Mouse (Mus musculus) liver, postnatal 0 days (tissue): ENCODE measurements around the gene Sestd1. TPM values are rescaled to one million over a fixed set of nuclear protein-coding genes. Genes with fewer than 3 reads are reported as not detected.

Experiments
- ATAC-seq: fragments of 200-750 bp; cut with Nextera tagmentation; 2 replicates; pipeline ENCODE4 v1.8.0; 2017; ENCODE audit warnings: mild to moderate bottlenecking, moderate library complexity
- DNase-seq: peaks from one replicate; pipeline ENCODE4 v3.0.0-alpha.2; 2016
- H3K27ac ChIP-seq: fragments of 300-500 bp; sonication (generic); 2 replicates; pipeline ENCODE4 v1.5.1; 2014; ENCODE audit warnings: antibody characterized with exemption, moderate library complexity, mild to moderate bottlenecking, low read depth
- H3K27me3 ChIP-seq: fragments of 300-500 bp; sonication (generic); 2 replicates; pipeline ENCODE4 v1.6.1; 2014; ENCODE audit warnings: low read length, control low read depth, mixed read lengths; ENCODE audit not compliant: insufficient read depth
- H3K36me3 ChIP-seq: fragments of 300-500 bp; sonication (generic); replicated peaks from 2 replicates; pipeline ENCODE4 v1.6.1; 2014; ENCODE audit warnings: mild to moderate bottlenecking, control low read depth, low read length, moderate library complexity, mixed read lengths; ENCODE audit not compliant: insufficient read depth
- H3K4me1 ChIP-seq: fragments of 300-500 bp; sonication (generic); 2 replicates; pipeline ENCODE4 v1.6.1; 2014; ENCODE audit warnings: antibody characterized with exemption, mild to moderate bottlenecking, control low read depth; ENCODE audit not compliant: insufficient read depth
- H3K4me2 ChIP-seq: fragments of 300-500 bp; sonication (generic); 2 replicates; pipeline ENCODE4 v1.6.1; 2014; ENCODE audit warnings: low read depth, mild to moderate bottlenecking, low read length, moderate library complexity, mixed read lengths
- H3K4me3 ChIP-seq: fragments of 300-500 bp; sonication (generic); 2 replicates; pipeline ENCODE4 v1.5.1; 2014; ENCODE audit warnings: low read depth, low read length
- H3K9ac ChIP-seq: fragments of 300-500 bp; sonication (generic); replicated peaks from 2 replicates; pipeline ENCODE4 v1.6.1; 2014; ENCODE audit warnings: mild to moderate bottlenecking, moderate library complexity
- H3K9me3 ChIP-seq: fragments of 300-500 bp; sonication (generic); 2 replicates; pipeline ENCODE4 v1.6.1; 2016; ENCODE audit warnings: mild to moderate bottlenecking, control low read depth, low read length, mixed read lengths
- CTCF ChIP-seq: sonication (generic); IDR thresholded peaks from 2 replicates; pipeline ENCODE4 v1.5.1; 2016; ENCODE audit warnings: antibody characterized with exemption, low read depth
- EP300 ChIP-seq: IDR thresholded peaks from 2 replicates; pipeline ENCODE4 v1.6.1; 2016; ENCODE audit warnings: antibody characterized with exemption, low read depth, mild to moderate bottlenecking
- WGBS: fragments of 180-500 bp; shearing (Covaris S2); extraction: QIAGEN DNeasy Blood & Tissue Kit; methylation state at CpG from one replicate; pipeline ENCODE4 v1.1.7; 2014; ENCODE audit not compliant: insufficient replicate concordance; 5-methylcytosine and 5-hydroxymethylcytosine counted together
- polyA plus RNA-seq: library from polyadenylated mRNA; unstranded; fragments of >200 nt; fragmentation: Nextera tagmentation; extraction: Ambion mirVana; gene quantifications from 2 replicates; pipeline ENCODE4 v1.2.1, GENCODE M21; 2015

Gene Sestd1
- polyA plus RNA-seq, 1 experiment from 2014 or later, result 0.61 TPM

GRCm38 (mm10) chr2:77266931-77267330, 13.5 kb downstream of the Sestd1 start:
- Histone ChIP-seq H3K4me3 (no peak overlapping the region), H3K9ac (no peak overlapping the region), H3K27ac (no peak overlapping the region), H3K9me3 (no peaks in the 10 kb centered on the region), H3K4me2 (no peak overlapping the region), H3K27me3 (no peaks in the 10 kb centered on the region), H3K36me3 (no peaks in the 10 kb centered on the region), H3K4me1 (no peaks in the 10 kb centered on the region)
- 74% methylated on average over 2 of the region's 2 CpGs for WGBS
- no peak for ATAC-seq
- no peak for DNase-seq
- no peak for TF ChIP-seq CTCF
- no peak for TF ChIP-seq EP300

GRCm38 (mm10) chr2:77266011-77266410, 14.4 kb downstream of the Sestd1 start:
- no peak overlapping the region for H3K27ac ChIP-seq
- WGBS, result 42% methylated on average over 3 of the region's 3 CpGs
- no peak overlapping the region for H3K4me3 ChIP-seq
- H3K4me1 ChIP-seq, result no peaks in the 10 kb centered on the region
- no peak for TF ChIP-seq CTCF
- TF ChIP-seq EP300, result no peak
- H3K36me3 ChIP-seq, result no peaks in the 10 kb centered on the region
- no peaks in the 10 kb centered on the region for H3K27me3 ChIP-seq
- no peak overlapping the region for H3K9ac ChIP-seq
- DNase-seq (no peak), ATAC-seq (no peak)
- no peaks in the 10 kb centered on the region for H3K9me3 ChIP-seq
- H3K4me2 ChIP-seq, result no peak overlapping the region

DNA sequence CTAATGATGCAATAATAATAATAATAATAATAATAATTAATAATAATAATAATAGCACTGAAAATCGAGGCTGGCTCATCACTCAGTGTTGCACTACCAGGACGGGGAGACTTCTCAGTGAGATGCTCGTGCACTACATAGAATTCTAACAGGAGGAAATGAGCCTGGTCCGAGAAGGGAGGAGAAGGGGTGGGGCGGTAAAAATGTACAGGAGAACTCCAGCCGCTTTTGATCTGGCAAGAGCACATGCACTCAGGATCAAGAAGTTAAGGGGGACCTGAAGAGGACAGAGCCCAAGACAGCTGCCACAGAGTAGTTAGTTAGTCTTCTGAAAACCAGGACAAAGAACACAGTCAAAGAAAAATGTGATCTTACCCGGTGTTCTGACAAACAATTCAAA, 15.1 kb downstream of the Sestd1 start:
- no peaks in the 10 kb centered on the region for H3K4me1 ChIP-seq
- no peaks in the 10 kb centered on the region for H3K9me3 ChIP-seq
- H3K4me2 ChIP-seq, result no peak overlapping the region
- no peak for ATAC-seq
- 67% methylated on average over 7 of the region's 7 CpGs for WGBS
- H3K36me3 ChIP-seq, result no peaks in the 10 kb centered on the region
- no peak overlapping the region for H3K9ac ChIP-seq
- H3K27ac ChIP-seq, result no peak overlapping the region
- H3K4me3 ChIP-seq, result no peak overlapping the region
- no peaks in the 10 kb centered on the region for H3K27me3 ChIP-seq
- no peak for TF ChIP-seq EP300
- TF ChIP-seq CTCF, result no peak
- DNase-seq, result no peak

DNA sequence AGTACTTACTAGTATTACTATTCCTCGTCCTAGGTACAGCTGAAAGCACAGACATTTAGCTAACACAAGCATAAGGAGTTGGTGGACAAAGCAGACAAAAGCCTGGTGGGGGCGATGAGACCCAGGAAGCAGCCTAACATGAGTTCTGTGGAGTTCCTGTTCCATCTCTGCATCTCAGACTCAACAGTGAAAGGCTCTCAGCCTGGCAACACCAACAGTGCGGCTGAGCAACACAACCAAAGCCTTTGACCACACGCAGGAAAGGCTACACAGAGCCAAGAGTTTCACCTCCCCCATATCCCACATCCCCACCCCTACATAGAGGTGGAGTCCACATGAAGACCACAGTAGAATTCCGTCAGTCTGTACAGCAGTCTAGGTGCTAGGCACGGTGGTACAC, 15.8 kb downstream of the Sestd1 start:
- 74% methylated on average over 6 of the region's 6 CpGs for WGBS
- TF ChIP-seq EP300, result no peak
- TF ChIP-seq CTCF, result no peak

GRCm38 (mm10) chr2:77263477-77264435, 16.6 kb downstream of the Sestd1 start:
- Histone ChIP-seq H3K27ac (no peak overlapping the region), H3K9me3 (no peaks in the 10 kb centered on the region), H3K27me3 (no peaks in the 10 kb centered on the region), H3K4me1 (no peaks in the 10 kb centered on the region), H3K9ac (no peak overlapping the region), H3K36me3 (no peaks in the 10 kb centered on the region), H3K4me2 (no peak overlapping the region), H3K4me3 (no peak overlapping the region)
- ATAC-seq (no peak), DNase-seq (no peak)
- no peak for TF ChIP-seq CTCF
- 66% methylated on average over 11 of the region's 11 CpGs for WGBS

More for the DNA sequence above, 15.8 kb downstream of the Sestd1 start:
- no peak overlapping the region for H3K4me2 ChIP-seq
- DNase-seq (no peak), ATAC-seq (no peak)
- H3K27me3 ChIP-seq, result no peaks in the 10 kb centered on the region
- H3K9me3 ChIP-seq, result no peaks in the 10 kb centered on the region
- H3K9ac ChIP-seq, result no peak overlapping the region
- H3K27ac ChIP-seq, result no peak overlapping the region
- H3K36me3 ChIP-seq, result no peaks in the 10 kb centered on the region
- no peak overlapping the region for H3K4me3 ChIP-seq
- no peaks in the 10 kb centered on the region for H3K4me1 ChIP-seq

DNA sequence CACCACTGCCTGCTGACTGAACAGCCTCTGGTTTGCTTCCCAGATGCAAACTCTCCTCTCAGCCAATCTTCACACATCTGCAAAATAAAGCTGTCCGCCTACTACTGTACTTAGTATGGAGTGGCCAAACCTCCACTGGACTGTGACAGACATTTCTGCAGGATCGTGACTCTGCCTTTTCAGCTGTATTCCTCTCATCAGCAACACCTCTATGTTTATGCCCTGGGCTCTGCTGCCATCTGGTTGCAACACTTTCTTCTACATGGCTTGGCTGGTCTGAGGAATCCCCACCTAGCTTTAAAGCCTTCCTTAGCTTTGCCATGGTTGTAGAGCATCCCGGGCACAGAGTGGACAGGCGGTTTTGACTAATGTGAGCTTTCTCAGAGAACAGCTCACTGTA, 20.3 kb downstream of the Sestd1 start:
- Histone ChIP-seq H3K27me3 (no peaks in the 10 kb centered on the region), H3K27ac (no peak overlapping the region), H3K9ac (no peak overlapping the region), H3K36me3 (no peaks in the 10 kb centered on the region), H3K4me2 (no peak overlapping the region), H3K4me3 (no peak overlapping the region), H3K4me1 (no peaks in the 10 kb centered on the region), H3K9me3 (no peaks in the 10 kb centered on the region)
- DNase-seq (no peak), ATAC-seq (no peak)
- TF ChIP-seq EP300 (no peak), CTCF (no peak)
- WGBS, result 80% methylated on average over 4 of the region's 4 CpGs
